ENCODE assay signal across 19 mouse cellular contexts in genomic region chr12:16966811-16967210, GRCm38 (mm10). TPM values are rescaled to one million over a fixed set of nuclear protein-coding genes. Genes with fewer than 3 reads are reported as not detected.
DNase-seq lines count a peak whose midpoint lies in the region; ATAC-seq lines count a peak whose summit lies in the region.
"Had no signal": no experiment of that assay in that cellular context is flagged by ENCODE, and none has a peak within 500 bp of the region (broad histone marks: within the 10 kb centered on the region; RNA-seq: fewer than 3 reads in every experiment).

No protein-coding gene starts in this region.

- H3K4me1 ChIP-seq in midbrain, embryonic 14.5 days (ENCODE audit: control insufficient read depth, insufficient read depth, low read length): no peaks in the 10 kb centered on the region
- H3K4me1 ChIP-seq: embryonic facial prominence, embryonic 10.5 days; embryonic facial prominence, embryonic 12.5 days; forebrain, embryonic 13.5 days; forebrain, embryonic 15.5 days had no signal

- no peak overlapping the region for H3K4me2 ChIP-seq in midbrain, embryonic 14.5 days (ENCODE audit: low read length)
- H3K4me2 ChIP-seq: embryonic facial prominence, embryonic 12.5 days; forebrain, embryonic 13.5 days; forebrain, embryonic 15.5 days had no signal

- H3K9me3 ChIP-seq in midbrain, embryonic 14.5 days (ENCODE audit: control insufficient read depth, low read length): no peaks in the 10 kb centered on the region
- H3K9me3 ChIP-seq: embryonic facial prominence, embryonic 10.5 days; embryonic facial prominence, embryonic 12.5 days; forebrain, embryonic 13.5 days; forebrain, embryonic 15.5 days had no signal

- H3K27me3 ChIP-seq in midbrain, embryonic 14.5 days (ENCODE audit: control insufficient read depth, insufficient read depth, low read length): no peaks in the 10 kb centered on the region
- H3K27me3 ChIP-seq: embryonic facial prominence, embryonic 12.5 days; forebrain, embryonic 13.5 days; forebrain, embryonic 15.5 days had no signal

- DNase-seq in 3T3-L1 (ENCODE audit: low read depth, low spot score): peak; percentile 72
- DNase-seq in NIH3T3 (ENCODE audit: low read depth): peak; percentile 70
- peak; percentile 54 for DNase-seq in fibroblast of lung, adult 2 months (ENCODE audit: low read depth)
- no peak for DNase-seq in cerebellum, adult 9-10 months
- no peak for DNase-seq in midbrain, embryonic 14.5 days
- DNase-seq: adrenal gland, adult 2 months; adrenal gland, postnatal 10 days; adrenal gland, postnatal 25 days; cerebellum, adult 11 months; cerebellum, adult 18-20 months; cerebellum, adult 8-10 months; cerebellum, postnatal 10 days; cerebellum, postnatal 25 days; forebrain, postnatal 0 days had no signal

- no peak overlapping the region for H3K27ac ChIP-seq in midbrain, embryonic 14.5 days (replicated peaks; ENCODE audit: low read depth, low read length)
- H3K27ac ChIP-seq: embryonic facial prominence, embryonic 10.5 days; embryonic facial prominence, embryonic 12.5 days; forebrain, embryonic 13.5 days; forebrain, embryonic 15.5 days had no signal

- WGBS in midbrain, embryonic 14.5 days: 98% methylated on average over 2 of the region's 2 CpGs

- no peak overlapping the region for H3K9ac ChIP-seq in midbrain, embryonic 14.5 days (replicated peaks; ENCODE audit: low read length)
- H3K9ac ChIP-seq: embryonic facial prominence, embryonic 12.5 days; forebrain, embryonic 13.5 days; forebrain, embryonic 15.5 days; forebrain, postnatal 0 days had no signal

- H3K36me3 ChIP-seq in midbrain, embryonic 14.5 days (ENCODE audit: control insufficient read depth, insufficient read depth, low read length): peaks cover 42% of the 10 kb centered on the region

- ATAC-seq in midbrain, embryonic 14.5 days (ENCODE audit: low FRiP score, low TSS enrichment): no peak
- ATAC-seq: forebrain, embryonic 13.5 days; forebrain, embryonic 15.5 days; forebrain, postnatal 0 days had no signal

- no peak overlapping the region for H3K4me3 ChIP-seq in midbrain, embryonic 14.5 days (replicated peaks; ENCODE audit: low read depth, low read length)
- H3K4me3 ChIP-seq: embryonic facial prominence, embryonic 10.5 days; embryonic facial prominence, embryonic 12.5 days; erythroblast, embryonic 14.5 days; forebrain, embryonic 13.5 days; forebrain, embryonic 15.5 days had no signal

RNA-seq across cellular contexts. Expression of gene Pqlc3, which starts 33.4 kb away (rescaled TPM):
- polyA plus RNA-seq in midbrain, embryonic 14.5 days (2014; fragmentation: Nextera tagmentation; extraction: Ambion mirVana): 0.91 and 1.2 TPM in 2 replicates

RNA-seq across cellular contexts. Expression of gene 2410004P03Rik, which starts 44.7 kb away (rescaled TPM):
- 2.6 and 3.4 TPM in 2 replicates for polyA plus RNA-seq in midbrain, embryonic 14.5 days (2014; fragmentation: Nextera tagmentation; extraction: Ambion mirVana)
- polyA plus RNA-seq: adrenal gland, adult 2 months; erythroblast, embryonic 14.5 days had no signal

Comparison
In these comparisons a context has a peak if more than half of its experiments do, and no peak if none do; other contexts are left out.
1. DNase-seq: peak in 3T3-L1 (single experiment), NIH3T3 (single experiment) and fibroblast of lung, adult 2 months (single experiment); none in cerebellum, adult 9-10 months (single experiment) and midbrain, embryonic 14.5 days (single experiment).